Mouse (Mus musculus) CH12F3 (cell line): Measurements from ENCODE around the gene Cit.

Experiments used
- in situ Hi-C: fragments of 300-500 bp; cut with MboI; formaldehyde crosslinking; loops from 2 replicates; pipeline ENCODE4 v1.14.3; 2020; ENCODE audit warnings: low sequenced_read_pairs

The Cit gene

GRCm38 (mm10) chr5:115850250-115851028 is 5.4 kb downstream of the Cit start:
- in situ Hi-C loops, result no loop called here

GRCm38 (mm10) chr5:115851029-115851365 is 5.9 kb downstream of the Cit start:
- in situ Hi-C loops, result no loop called here

GRCm38 (mm10) chr5:115852431-115852830 is 7.4 kb downstream of the Cit start:
- in situ Hi-C loops, result no loop called here

DNA sequence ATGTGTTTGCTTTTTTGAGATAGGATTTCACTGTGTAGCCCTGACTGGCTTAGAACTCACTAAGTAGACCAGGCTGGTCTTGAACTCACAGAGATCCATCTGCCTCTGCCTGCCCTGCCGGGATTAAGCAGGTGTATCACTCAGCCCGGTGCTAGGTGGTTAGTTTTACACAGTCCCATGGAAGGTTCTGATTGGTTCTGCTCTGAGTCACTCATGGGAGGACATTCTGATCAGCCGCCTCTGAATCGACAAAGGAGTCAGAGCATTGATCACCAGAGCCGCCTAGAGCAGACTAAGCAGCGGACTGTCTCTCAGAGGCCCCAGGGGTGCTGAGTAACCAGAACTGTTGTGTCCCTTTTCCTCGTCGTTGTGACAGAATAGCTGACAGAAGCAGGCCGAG is 8.6 kb downstream of the Cit start:
- in situ Hi-C loops, result no loop called here

GRCm38 (mm10) chr5:115854370-115854769 is 9.3 kb downstream of the Cit start:
- in situ Hi-C loops, result no loop called here

GRCm38 (mm10) chr5:115858652-115859051 is 13.6 kb downstream of the Cit start:
- in situ Hi-C loops, result no loop called here

GRCm38 (mm10) chr5:115859461-115859860 is 14.4 kb downstream of the Cit start:
- in situ Hi-C loops, result no loop called here

- in situ Hi-C loops, result no loop called here
Observed at GRCm38 (mm10) chr5:115861991-115862390, 16.9 kb downstream of the Cit start.

DNA sequence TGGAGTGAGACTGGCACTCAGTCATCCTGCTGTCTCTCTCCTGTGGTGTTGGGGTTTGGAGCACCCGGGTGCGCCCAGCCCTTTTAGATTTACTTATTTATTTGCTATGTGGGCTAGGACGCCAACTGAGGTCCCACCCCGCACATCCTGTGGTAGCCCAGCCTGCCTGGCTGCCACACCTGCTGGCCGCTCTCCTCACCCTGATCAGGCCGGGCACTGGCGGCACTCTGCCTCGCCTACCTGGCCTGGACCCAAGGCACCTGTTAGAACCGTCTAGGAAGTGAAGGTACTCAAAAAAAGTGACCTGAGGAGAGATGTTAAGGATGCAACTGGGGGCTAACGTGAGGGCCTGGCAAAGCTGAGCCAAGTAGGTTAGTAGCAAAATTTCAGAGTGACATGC is 17.4 kb downstream of the Cit start:
- in situ Hi-C loops, result no loop called here

DNA sequence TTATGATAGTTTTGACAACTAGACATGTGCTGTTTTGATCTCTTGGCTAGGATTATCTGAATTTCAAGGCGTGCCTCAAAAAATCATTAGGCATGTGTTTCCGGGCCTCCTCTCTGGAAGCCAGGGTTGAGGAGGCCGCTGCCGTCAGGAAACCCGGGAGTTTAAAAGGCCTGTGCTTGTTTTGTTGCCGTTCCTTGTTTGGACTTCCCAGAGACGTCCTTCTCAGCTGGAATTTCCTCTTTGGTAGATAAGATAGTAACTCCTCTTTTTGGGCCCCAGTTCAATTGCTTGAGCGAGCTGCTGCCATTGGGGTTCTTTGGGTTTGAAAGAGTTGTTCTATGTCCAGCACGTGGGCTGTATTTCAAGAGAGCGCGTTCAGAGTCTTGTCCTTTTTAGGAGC is 21.2 kb downstream of the Cit start:
- in situ Hi-C loops, result no loop called here

GRCm38 (mm10) chr5:115868540-115868939 is 23.5 kb downstream of the Cit start:
- in situ Hi-C loops, result no loop called here

DNA sequence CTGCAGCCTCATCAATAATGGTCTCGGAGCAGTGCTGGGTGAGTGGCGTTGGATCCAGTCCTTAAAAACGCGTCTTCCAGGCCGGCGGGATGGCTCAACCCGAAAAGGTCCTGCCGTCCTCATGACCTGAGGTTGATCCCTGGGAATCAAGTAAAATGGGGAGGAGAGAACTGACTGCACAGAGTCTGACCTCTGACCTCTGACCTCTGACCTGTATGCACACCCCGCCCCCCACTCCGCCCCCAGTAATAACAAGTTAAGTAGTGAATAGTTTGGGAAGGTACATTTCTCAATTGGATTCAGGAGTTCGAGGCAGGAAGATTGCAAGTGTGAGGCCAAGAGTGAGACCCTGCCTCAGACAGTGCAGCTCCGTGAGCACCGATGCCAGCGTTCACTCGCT is 24.1 kb downstream of the Cit start:
- in situ Hi-C loops, result no loop called here

DNA sequence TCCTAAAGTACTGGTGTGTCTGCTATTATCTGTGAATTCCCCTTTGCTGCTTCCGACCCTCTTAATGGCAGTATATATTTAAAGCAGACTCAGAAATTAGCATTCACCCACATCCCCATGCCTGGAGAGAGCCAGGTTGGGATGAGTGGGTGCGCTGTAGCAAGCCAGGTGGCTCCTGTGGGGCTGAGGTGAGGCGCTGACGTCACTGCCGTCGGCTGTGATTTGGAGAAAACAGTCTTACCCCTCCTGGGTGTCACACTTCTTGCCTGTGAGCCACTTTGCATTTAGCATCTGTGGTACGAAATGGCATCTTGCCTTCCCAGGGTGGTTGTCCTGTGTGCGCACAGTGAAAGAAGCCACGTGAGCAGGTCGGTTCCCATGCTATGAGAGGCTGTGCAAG is 26.1 kb downstream of the Cit start:
- in situ Hi-C loops, result no loop called here

- in situ Hi-C loops, result no loop called here
Observed at GRCm38 (mm10) chr5:115872106-115872505, 27.0 kb downstream of the Cit start.

GRCm38 (mm10) chr5:115872956-115873355 is 27.9 kb downstream of the Cit start:
- in situ Hi-C loops, result no loop called here

DNA sequence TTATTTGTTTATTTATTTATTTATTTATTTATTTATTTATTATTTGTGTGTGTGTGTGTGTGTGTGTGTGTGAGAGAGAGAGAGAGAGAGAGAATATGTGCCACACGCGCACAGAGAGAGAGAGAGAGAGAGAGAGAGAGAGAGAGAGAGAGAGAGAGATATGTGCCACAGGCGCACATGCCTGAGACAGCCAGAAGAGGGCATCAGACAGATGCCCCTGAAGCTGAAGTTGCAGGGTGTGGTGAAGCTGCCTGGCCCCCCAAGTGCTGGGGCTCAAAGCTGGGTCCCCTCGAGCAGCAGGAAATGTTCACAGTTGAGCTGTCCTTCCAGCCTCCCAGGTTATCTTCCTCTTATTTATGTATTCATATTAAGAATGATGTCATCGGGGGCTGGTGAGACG is 32.3 kb downstream of the Cit start:
- in situ Hi-C loops, result no loop called here

DNA sequence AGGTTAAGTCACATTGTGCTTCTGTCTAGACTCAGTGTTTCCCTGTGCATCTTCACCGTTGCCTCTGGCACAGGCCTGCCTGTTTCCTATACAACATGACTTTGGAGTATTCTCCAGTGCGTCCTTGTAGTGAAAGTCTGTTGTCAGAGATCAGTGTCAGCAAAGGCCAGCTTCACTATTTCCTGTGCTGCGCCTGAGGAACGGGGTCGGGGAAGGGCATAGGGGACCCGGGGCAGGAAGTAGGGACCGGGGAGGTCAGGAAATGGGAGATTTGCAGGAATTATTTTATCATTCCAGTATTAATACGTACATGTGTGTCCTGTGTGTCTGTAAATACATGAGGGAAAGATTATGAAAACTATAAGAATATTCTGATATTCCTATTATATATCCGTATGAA is 37.1 kb downstream of the Cit start:
- in situ Hi-C loops, result no loop called here

- in situ Hi-C loops, result no loop called here
Observed at GRCm38 (mm10) chr5:115884429-115884828, 39.4 kb downstream of the Cit start.

GRCm38 (mm10) chr5:115893772-115894171 is 48.7 kb downstream of the Cit start:
- in situ Hi-C loops, result no loop called here

DNA sequence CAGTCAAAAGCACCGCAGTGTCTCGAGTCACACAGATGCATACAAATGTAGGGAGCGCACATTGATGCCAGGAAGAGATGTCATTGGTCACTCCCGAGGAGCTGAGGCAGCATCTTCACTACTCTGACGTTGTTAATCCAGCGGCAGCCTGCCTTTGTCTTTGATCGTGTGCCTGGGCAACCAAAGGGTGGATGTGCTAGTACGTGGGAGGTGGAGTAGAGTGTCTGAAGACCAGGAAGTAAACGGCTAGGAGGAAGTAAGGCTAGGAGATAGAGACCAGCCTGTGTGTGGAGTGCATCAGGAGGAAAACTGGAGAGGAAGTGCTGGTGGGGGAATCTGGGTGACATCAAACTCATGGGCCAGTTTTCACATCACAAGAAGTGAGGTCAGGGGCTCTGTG is 52.0 kb downstream of the Cit start:
- in situ Hi-C loops, result no loop called here

DNA sequence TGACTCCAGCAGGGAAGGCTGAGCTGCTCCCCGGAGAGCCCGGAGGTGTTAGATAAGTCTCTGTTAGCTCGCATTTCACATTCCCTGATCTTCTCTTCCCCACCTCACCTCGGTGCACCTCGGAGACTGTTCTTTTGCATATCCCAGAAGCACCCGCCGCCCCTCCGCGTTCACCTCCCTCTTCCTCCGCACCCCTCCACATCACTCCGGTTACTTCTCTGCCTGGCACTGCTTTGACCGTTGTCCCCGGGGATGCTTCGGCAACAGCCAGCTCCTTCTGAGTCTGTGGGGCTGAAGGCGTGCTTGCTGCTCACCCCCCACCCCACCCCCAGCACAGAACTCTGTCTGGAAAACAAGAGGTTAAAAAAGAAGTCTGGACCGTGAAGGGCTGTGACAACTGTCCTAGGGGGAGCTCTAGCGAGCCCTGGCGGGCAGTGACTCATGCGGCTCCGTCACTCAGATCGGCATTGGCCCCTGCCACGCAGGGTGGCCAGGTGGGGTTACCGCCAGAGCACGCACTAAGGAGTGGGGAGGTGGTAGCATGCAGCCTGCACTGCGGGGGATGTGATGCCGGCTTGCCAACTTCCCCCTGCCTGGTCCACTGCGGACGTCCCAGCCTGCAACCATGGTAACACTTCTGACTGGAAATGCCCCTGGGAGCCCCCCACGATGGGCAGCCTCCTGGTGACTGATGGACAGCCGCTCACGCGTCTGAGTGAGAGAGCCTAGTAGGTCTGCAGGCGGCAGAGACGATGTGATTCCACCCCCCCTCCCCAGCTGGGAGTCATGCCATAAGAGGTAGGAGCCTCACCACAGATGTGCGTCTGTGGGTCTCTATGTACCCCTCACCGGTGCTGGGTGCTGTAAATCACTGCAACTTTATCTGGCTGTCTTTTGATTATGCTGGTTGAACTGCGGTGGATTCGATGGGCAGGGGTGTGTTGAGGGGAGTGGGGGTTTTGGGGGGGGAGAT is 62.2 kb downstream of the Cit start:
- in situ Hi-C loops, result no loop called here

DNA sequence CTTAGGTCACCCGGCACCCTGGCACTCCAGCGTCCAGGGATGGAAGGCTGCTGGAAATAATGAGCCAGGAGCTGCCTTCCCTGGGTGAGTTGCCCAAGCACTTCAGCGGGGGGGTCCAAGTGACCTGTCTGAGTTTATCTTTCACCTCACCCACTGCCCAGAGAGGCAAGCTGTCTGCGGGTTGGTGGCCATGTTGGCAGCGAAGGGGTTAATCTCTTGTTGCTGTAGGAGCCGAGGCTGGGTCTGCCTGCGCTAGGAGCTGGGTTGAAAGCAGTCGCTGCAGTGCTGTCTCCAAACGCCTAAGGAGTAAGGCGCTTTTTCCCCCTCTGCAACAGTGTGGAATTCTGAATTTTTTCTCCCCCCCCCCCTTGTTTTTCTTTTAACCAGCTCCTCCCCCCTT is 63.2 kb downstream of the Cit start:
- in situ Hi-C loops, result no loop called here
